Mouse (Mus musculus) erythroblast, embryonic 14.5 days (primary cell): ENCODE data around the gene Mthfd1l.

Experiments used
- GATA1 ChIP-seq: IDR thresholded peaks from 2 replicates; pipeline ENCODE4 v1.6.1; 2012; ENCODE audit warnings: low read length, inconsistent platforms, mixed read lengths
- TAL1 ChIP-seq: IDR thresholded peaks from 3 replicates; pipeline ENCODE4 v1.6.1; 2012; ENCODE audit warnings: low read length, inconsistent platforms, mixed read lengths

GRCm38 (mm10) chr10:4041691-4042090, 68.8 kb downstream of the Mthfd1l start:
- no peak for TF ChIP-seq TAL1
- no peak for TF ChIP-seq GATA1
